Mouse (Mus musculus): ENCODE data around the gene Psmd11. TPM values are rescaled to one million over a fixed set of nuclear protein-coding genes. Genes with fewer than 3 reads are reported as not detected.

Psmd11 gene
- total and polyA plus RNA-seq, 3 experiments, result 50.1 to 186 (median 109) TPM

DNA sequence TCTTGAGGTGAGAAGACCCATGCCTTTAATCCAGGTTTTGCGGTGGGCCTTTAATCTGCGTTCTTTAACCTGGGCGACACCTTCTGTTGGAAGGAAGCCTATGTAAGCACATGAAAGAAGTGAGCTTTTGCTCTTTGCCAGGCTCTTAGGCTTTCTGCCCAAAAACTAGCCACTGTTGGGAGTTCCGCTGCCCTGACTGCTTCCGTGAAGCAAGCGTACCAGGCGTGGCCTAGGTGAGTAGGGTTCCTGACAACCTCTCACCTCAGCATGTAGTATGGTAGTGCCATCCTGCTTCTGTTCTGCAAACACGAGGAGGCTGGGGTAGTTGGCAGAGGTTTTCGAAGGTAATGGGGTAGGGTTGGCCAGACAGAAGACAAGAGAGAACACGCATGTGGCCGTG lies 46.4 kb downstream of the Psmd11 start:
- ATAC-seq (ENCODE audit: extremely low read depth, insufficient number of reproducible peaks, low FRiP score, poor library complexity, severe bottlenecking) (no peak), DNase-seq (ENCODE audit: low spot score) (no peak)
- H3K4me1 ChIP-seq (ENCODE audit: insufficient read depth, low read depth, low read length), result peaks cover 32% of the 10 kb centered on the region
- H3K9me3 ChIP-seq (replicated peaks), result no peaks in the 10 kb centered on the region
- no peak for TF ChIP-seq CTCF (IDR thresholded peaks at IDR 0.05; ENCODE audit: low read depth, low read length)
- TF ChIP-seq GATA1 (IDR thresholded peaks at IDR 0.05; ENCODE audit: borderline replicate concordance, low read length), result no peak
- no peak for TF ChIP-seq POLR2AphosphoS5 (IDR thresholded peaks at IDR 0.05; ENCODE audit: insufficient replicate concordance, low read depth, low read length)
- no peak for TF ChIP-seq GATA2 (IDR thresholded peaks at IDR 0.05; ENCODE audit: borderline replicate concordance, low read depth, low read length)
- TF ChIP-seq TAL1 (conservative IDR thresholded peaks at IDR 0.05; ENCODE audit: low read depth, low read length), result no peak
- peaks cover 68% of the 10 kb centered on the region for H3K36me3 ChIP-seq (replicated peaks)
- H3K4me3 ChIP-seq (ENCODE audit: low read depth, low read length), result no peak overlapping the region
- H3K27me3 ChIP-seq (ENCODE audit: insufficient read depth, low read length), result no peaks in the 10 kb centered on the region; the same call in 1 of the 2 replicates

GRCm38 (mm10) chr11:80475544-80475943 lies 47.1 kb downstream of the Psmd11 start:
- H3K4me3 ChIP-seq (ENCODE audit: low read depth, low read length), result no peak overlapping the region
- ATAC-seq (ENCODE audit: extremely low read depth, insufficient number of reproducible peaks, low FRiP score, poor library complexity, severe bottlenecking), result no peak
- H3K9me3 ChIP-seq (replicated peaks), result no peaks in the 10 kb centered on the region
- peaks cover 32% of the 10 kb centered on the region for H3K4me1 ChIP-seq (ENCODE audit: insufficient read depth, low read depth, low read length)
- TF ChIP-seq CTCF (IDR thresholded peaks at IDR 0.05; ENCODE audit: low read depth, low read length) (no peak), GATA2 (IDR thresholded peaks at IDR 0.05; ENCODE audit: borderline replicate concordance, low read depth, low read length) (no peak), GATA1 (IDR thresholded peaks at IDR 0.05; ENCODE audit: borderline replicate concordance, low read length) (no peak), POLR2AphosphoS5 (IDR thresholded peaks at IDR 0.05; ENCODE audit: insufficient replicate concordance, low read depth, low read length) (no peak), TAL1 (conservative IDR thresholded peaks at IDR 0.05; ENCODE audit: low read depth, low read length) (no peak)
- H3K27me3 ChIP-seq (ENCODE audit: insufficient read depth, low read length), result no peaks in the 10 kb centered on the region; the same call in 1 of the 2 replicates
- no peak for DNase-seq (ENCODE audit: low spot score)
- H3K36me3 ChIP-seq (replicated peaks), result peaks cover 63% of the 10 kb centered on the region

GRCm38 (mm10) chr11:80476222-80477189 lies 48.1 kb downstream of the Psmd11 start, which contains the start of gene Cdk5r1:
Gene Cdk5r1, plus strand, starts transcription at chr11:80477023.
- ATAC-seq (ENCODE audit: extremely low read depth, insufficient number of reproducible peaks, low FRiP score, poor library complexity, severe bottlenecking), result peak; percentile 46; the same call in 1 of the 2 replicates
- no peaks in the 10 kb centered on the region for H3K9me3 ChIP-seq (replicated peaks)
- H3K4me3 ChIP-seq (ENCODE audit: low read depth, low read length), result peak within 1 kb of the TSS; percentile 76
- H3K36me3 ChIP-seq (replicated peaks), result peaks cover 56% of the 10 kb centered on the region
- TF ChIP-seq GATA2 (IDR thresholded peaks at IDR 0.05; ENCODE audit: borderline replicate concordance, low read depth, low read length) (no peak), GATA1 (IDR thresholded peaks at IDR 0.05; ENCODE audit: borderline replicate concordance, low read length) (no peak), POLR2AphosphoS5 (IDR thresholded peaks at IDR 0.05; ENCODE audit: insufficient replicate concordance, low read depth, low read length) (no peak), CTCF (IDR thresholded peaks at IDR 0.05; ENCODE audit: low read depth, low read length) (no peak), TAL1 (conservative IDR thresholded peaks at IDR 0.05; ENCODE audit: low read depth, low read length) (no peak)
- peaks cover 3% of the 10 kb centered on the region; the same call in 1 of the 2 replicates for H3K27me3 ChIP-seq (ENCODE audit: insufficient read depth, low read length)
- peaks cover 32% of the 10 kb centered on the region for H3K4me1 ChIP-seq (ENCODE audit: insufficient read depth, low read depth, low read length)
- peak; percentile 93 for DNase-seq (ENCODE audit: low spot score)

DNA sequence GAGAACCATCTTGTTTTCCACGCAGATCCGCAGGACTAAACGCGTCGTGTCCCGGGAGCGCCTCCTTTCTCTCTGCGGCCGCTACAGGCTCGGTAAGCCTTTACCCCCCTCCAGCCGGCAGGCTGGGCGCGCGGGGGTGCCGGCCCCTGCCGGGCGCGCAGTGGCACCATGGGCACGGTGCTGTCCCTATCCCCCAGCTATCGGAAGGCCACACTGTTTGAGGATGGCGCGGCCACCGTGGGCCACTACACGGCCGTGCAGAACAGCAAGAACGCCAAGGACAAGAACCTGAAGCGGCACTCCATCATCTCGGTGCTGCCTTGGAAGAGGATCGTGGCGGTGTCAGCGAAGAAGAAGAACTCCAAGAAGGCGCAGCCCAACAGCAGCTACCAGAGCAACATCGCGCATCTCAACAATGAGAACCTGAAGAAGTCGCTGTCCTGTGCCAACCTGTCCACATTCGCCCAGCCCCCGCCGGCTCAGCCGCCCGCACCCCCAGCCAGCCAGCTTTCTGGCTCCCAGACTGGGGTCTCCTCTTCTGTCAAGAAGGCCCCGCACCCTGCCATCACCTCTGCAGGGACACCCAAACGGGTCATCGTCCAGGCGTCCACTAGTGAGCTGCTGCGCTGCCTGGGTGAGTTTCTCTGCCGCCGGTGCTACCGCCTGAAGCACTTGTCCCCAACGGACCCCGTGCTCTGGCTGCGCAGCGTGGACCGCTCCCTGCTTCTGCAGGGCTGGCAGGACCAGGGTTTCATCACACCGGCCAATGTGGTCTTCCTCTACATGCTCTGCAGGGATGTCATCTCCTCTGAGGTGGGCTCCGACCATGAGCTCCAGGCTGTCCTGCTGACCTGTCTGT lies 49.2 kb downstream of the Psmd11 start:
- H3K4me1 ChIP-seq (ENCODE audit: insufficient read depth, low read depth, low read length), result peaks cover 30% of the 10 kb centered on the region
- DNase-seq (ENCODE audit: low spot score), result peak; percentile 27
- no peaks in the 10 kb centered on the region for H3K9me3 ChIP-seq (replicated peaks)
- H3K4me3 ChIP-seq (ENCODE audit: low read depth, low read length), result peak overlapping the region; percentile 76
- peaks cover 47% of the 10 kb centered on the region for H3K36me3 ChIP-seq (replicated peaks)
- TF ChIP-seq GATA1 (IDR thresholded peaks at IDR 0.05; ENCODE audit: borderline replicate concordance, low read length), result no peak
- TF ChIP-seq CTCF (IDR thresholded peaks at IDR 0.05; ENCODE audit: low read depth, low read length), result no peak
- no peak for TF ChIP-seq TAL1 (conservative IDR thresholded peaks at IDR 0.05; ENCODE audit: low read depth, low read length)
- no peak for TF ChIP-seq POLR2AphosphoS5 (IDR thresholded peaks at IDR 0.05; ENCODE audit: insufficient replicate concordance, low read depth, low read length)
- no peak for TF ChIP-seq GATA2 (IDR thresholded peaks at IDR 0.05; ENCODE audit: borderline replicate concordance, low read depth, low read length)
- H3K27me3 ChIP-seq (ENCODE audit: insufficient read depth, low read length), result peaks cover 9% of the 10 kb centered on the region; the same call in 1 of the 2 replicates
- no peak for ATAC-seq (ENCODE audit: extremely low read depth, insufficient number of reproducible peaks, low FRiP score, poor library complexity, severe bottlenecking)

GRCm38 (mm10) chr11:80478694-80479412 lies 50.4 kb downstream of the Psmd11 start:
- ATAC-seq (ENCODE audit: extremely low read depth, insufficient number of reproducible peaks, low FRiP score, poor library complexity, severe bottlenecking), result no peak
- Histone ChIP-seq H3K9me3 (replicated peaks) (no peaks in the 10 kb centered on the region), H3K4me3 (ENCODE audit: low read depth, low read length) (no peak overlapping the region), H3K4me1 (ENCODE audit: insufficient read depth, low read depth, low read length) (peaks cover 30% of the 10 kb centered on the region), H3K36me3 (replicated peaks) (peaks cover 35% of the 10 kb centered on the region), H3K27me3 (ENCODE audit: insufficient read depth, low read length) (peaks cover 21% of the 10 kb centered on the region; the same call in 1 of the 2 replicates)
- DNase-seq (ENCODE audit: low spot score), result no peak
- TF ChIP-seq GATA2 (IDR thresholded peaks at IDR 0.05; ENCODE audit: borderline replicate concordance, low read depth, low read length) (no peak), CTCF (IDR thresholded peaks at IDR 0.05; ENCODE audit: low read depth, low read length) (no peak), TAL1 (conservative IDR thresholded peaks at IDR 0.05; ENCODE audit: low read depth, low read length) (no peak), GATA1 (IDR thresholded peaks at IDR 0.05; ENCODE audit: borderline replicate concordance, low read length) (no peak), POLR2AphosphoS5 (IDR thresholded peaks at IDR 0.05; ENCODE audit: insufficient replicate concordance, low read depth, low read length) (no peak)

Data from G1E (cell line).